ENCODE assay signal across 19 mouse cellular contexts in the genomic region with DNA sequence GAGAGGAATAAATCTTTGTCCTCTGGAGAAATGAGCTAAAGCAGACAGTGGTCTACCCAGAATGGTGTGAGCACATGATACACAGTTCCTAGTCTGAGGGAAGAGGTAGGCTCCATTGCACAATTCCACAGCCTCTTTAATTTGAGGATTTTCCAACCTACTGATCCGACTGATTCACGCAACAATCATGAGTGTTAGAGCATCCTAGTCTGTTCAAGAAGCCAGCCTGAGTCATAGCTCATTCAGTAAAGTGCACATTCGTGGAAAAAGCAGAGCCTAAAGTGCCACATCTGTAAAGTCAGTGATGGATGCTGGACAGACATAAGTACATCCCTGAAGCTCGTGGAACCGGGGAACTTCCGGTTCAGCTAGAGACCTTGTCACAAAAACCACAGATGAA. TPM values are rescaled to one million over a fixed set of nuclear protein-coding genes. Genes with fewer than 3 reads are reported as not detected.
"Had no signal": no experiment of that assay in that cellular context is flagged by ENCODE, and none has a peak within 500 bp of the region (broad histone marks: within the 10 kb centered on the region; RNA-seq: fewer than 3 reads in every experiment).

No protein-coding gene starts in this region.

- H3K4me3 ChIP-seq: lung, embryonic 15.5 days; megakaryocyte, embryonic 14.5 days; midbrain, embryonic 13.5 days; midbrain, embryonic 15.5 days; neural tube, embryonic 12.5 days; stomach, embryonic 15.5 days had no signal

- H3K27me3 ChIP-seq: lung, embryonic 15.5 days; stomach, embryonic 15.5 days had no signal

- H3K36me3 ChIP-seq: lung, embryonic 15.5 days; midbrain, embryonic 13.5 days; midbrain, embryonic 15.5 days; neural tube, embryonic 12.5 days; stomach, embryonic 15.5 days had no signal

- DNase-seq: lung, adult 2 months; lung, postnatal 14 days; lung, postnatal 36 days; right cerebral cortex, postnatal 14 days; thymus, adult 2 months; thymus, postnatal 25 days; thymus, postnatal 4 days had no signal

- ATAC-seq: lung, postnatal 0 days; midbrain, embryonic 13.5 days; midbrain, embryonic 15.5 days had no signal

RNA-seq across cellular contexts. Expression of a gene that starts 8.9 kb away (rescaled TPM):
- total RNA-seq: megakaryocyte progenitor cell, adult 5-6 weeks; midbrain, postnatal 0 days; monocyte, adult 5-6 weeks; neutrophil, adult 5-6 weeks had no signal
- polyA plus RNA-seq: macrophage; midbrain, embryonic 15.5 days had no signal
